Mouse (Mus musculus): Measurements from ENCODE around the gene Sycp3. TPM values are rescaled to one million over a fixed set of nuclear protein-coding genes. Genes with fewer than 3 reads are reported as not detected.

The Sycp3 gene
- 0.69 TPM for polyA plus RNA-seq (2014; fragmentation: Illumina TruSeq; extraction: RNeasy Lipid Tissue Mini Kit (QIAGEN cat#74804); ENCODE audit: low read depth, low replicate concordance)

DNA sequence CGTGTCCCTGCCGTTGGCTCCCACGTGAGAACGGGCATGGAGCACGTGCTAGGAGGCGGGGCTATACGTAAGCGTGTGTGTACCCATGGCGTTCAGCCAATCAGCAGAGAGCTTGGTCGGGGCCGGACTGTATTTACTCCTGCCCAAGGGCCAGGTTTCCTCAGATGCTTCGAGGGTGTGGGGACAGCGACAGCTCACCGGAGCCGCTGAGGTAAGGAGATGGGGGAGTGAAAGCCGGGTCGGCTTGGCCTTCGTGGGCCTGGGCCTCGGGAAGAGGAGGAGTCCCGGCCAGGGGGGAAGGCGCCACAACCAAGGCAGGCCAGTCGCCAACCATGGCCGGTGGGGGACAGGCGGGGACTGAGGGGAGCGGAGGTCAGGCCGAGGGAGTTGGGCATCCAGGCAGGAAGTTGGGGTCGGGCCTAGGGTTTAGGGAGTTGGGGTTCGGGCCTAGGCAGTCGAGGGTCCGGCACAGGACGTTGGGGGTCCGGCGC, at the start of gene Sycp3:
TSS of gene Sycp3 (plus strand) at position 68 of the 491 bp plus-strand sequence.

DNA sequence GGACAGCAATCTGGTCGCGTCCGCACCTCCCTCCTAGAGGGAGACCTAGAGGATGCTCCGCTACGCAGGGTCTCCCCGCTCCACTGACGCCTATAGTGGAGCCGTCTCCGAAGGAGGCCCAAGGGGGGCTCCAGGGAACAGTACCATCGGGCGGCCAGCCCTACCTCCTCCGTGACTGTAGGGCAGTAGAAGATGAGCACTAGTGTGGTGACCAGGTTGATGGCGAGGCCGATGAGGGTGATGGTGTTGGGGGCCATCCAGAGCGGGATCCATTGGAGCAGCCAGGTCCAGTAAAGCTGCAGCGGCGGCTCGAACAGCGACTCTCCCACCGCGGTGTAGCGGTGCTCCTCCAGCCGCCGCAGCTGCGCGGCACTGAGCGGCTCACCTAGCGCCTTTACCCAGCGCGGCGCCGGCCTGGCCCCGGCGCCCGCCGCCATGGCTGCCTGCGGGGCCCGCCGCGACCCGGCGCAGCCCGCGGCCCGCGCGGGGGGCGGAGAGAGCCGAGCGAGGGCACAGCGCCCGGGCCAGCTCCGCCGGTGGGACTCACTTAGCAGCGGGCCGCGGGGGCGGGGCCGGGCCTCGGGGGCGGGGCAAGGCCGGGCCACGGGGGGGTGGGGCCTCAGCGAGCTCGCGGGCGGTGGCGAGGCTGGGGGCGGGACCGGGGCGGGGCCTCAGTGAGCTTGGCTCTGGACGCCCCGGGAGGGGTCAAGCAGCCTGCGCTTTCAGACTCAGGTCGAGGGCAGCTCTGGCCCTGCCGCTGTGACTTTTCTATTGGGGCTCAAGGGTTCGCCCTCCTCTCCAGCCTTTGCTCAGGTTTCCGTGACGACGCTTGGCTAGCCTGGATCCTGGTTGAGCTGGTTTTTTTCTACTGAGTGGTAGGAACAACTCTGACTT, 44.3 kb downstream of the Sycp3 start, which contains the start of gene Chpt1:
TSS of gene Chpt1 (minus strand) at position 653 of the 894 bp plus-strand sequence.

Other genes starting within 250 kb of the Sycp3 start
- gene Dram1, start 80.5 kb upstream of the Sycp3 start, polyA plus RNA-seq (2014; fragmentation: Illumina TruSeq; extraction: RNeasy Lipid Tissue Mini Kit (QIAGEN cat#74804); ENCODE audit: low read depth, low replicate concordance) = 10.7 TPM
- gene Gnptab, start 80.4 kb upstream of the Sycp3 start, polyA plus RNA-seq (2014; fragmentation: Illumina TruSeq; extraction: RNeasy Lipid Tissue Mini Kit (QIAGEN cat#74804); ENCODE audit: low read depth, low replicate concordance) = 35.4 TPM
- 4,250 TPM for gene Chpt1, start 44.5 kb downstream of the Sycp3 start, polyA plus RNA-seq (2014; fragmentation: Illumina TruSeq; extraction: RNeasy Lipid Tissue Mini Kit (QIAGEN cat#74804); ENCODE audit: low read depth, low replicate concordance)
- 0.44 TPM for gene Mybpc1, start 145.6 kb downstream of the Sycp3 start, polyA plus RNA-seq (2014; fragmentation: Illumina TruSeq; extraction: RNeasy Lipid Tissue Mini Kit (QIAGEN cat#74804); ENCODE audit: low read depth, low replicate concordance)
- not detected for gene Spic, start 225.4 kb downstream of the Sycp3 start, polyA plus RNA-seq (2014; fragmentation: Illumina TruSeq; extraction: RNeasy Lipid Tissue Mini Kit (QIAGEN cat#74804); ENCODE audit: low read depth, low replicate concordance)

Data from kidney, adult 10 weeks (tissue).